Mouse (Mus musculus) intestine, embryonic 14.5 days (tissue): ENCODE results near the gene Rpsa. TPM values are rescaled to one million over a fixed set of nuclear protein-coding genes. Genes with fewer than 3 reads are reported as not detected.

Experiments
- ATAC-seq: fragments of 200-750 bp; cut with Nextera tagmentation; replicated peaks from 2 replicates; pipeline ENCODE4 v1.8.0; 2017; ENCODE audit warnings: low read depth, moderate number of reproducible peaks, moderate TSS enrichment, moderate library complexity; ENCODE audit not compliant: low FRiP score, low TSS enrichment
- DNase-seq: peaks from one replicate; pipeline ENCODE4 v3.0.0-alpha.2; 2018; ENCODE audit warnings: low spot score
- H3K27ac ChIP-seq: fragments of 300-500 bp; sonication (generic); 2 replicates; pipeline ENCODE4 v1.5.1; 2014; ENCODE audit warnings: low read depth, mild to moderate bottlenecking, control low read depth
- H3K27me3 ChIP-seq: fragments of 300-500 bp; sonication (generic); replicated peaks from 2 replicates; pipeline ENCODE4 v1.6.1; 2014; ENCODE audit warnings: low read length, control low read depth; ENCODE audit not compliant: control insufficient read depth, insufficient read depth
- H3K36me3 ChIP-seq: fragments of 300-500 bp; sonication (generic); 2 replicates; pipeline ENCODE4 v1.6.1; 2014; ENCODE audit warnings: low read length, control low read depth; ENCODE audit not compliant: control insufficient read depth, insufficient read depth
- H3K4me1 ChIP-seq: fragments of 300-500 bp; sonication (generic); replicated peaks from 2 replicates; pipeline ENCODE4 v1.6.1; 2014; ENCODE audit warnings: low read length, control low read depth, mixed read lengths; ENCODE audit not compliant: control insufficient read depth, insufficient read depth
- H3K4me2 ChIP-seq: fragments of 300-500 bp; sonication (generic); 2 replicates; pipeline ENCODE4 v1.6.1; 2014; ENCODE audit warnings: low read length
- H3K4me3 ChIP-seq: fragments of 300-500 bp; sonication (generic); 2 replicates; pipeline ENCODE4 v1.5.1; 2014; ENCODE audit warnings: low read depth, low read length, control low read depth, mixed read lengths
- H3K9ac ChIP-seq: fragments of 300-500 bp; sonication (generic); 2 replicates; pipeline ENCODE4 v1.6.1; 2014; ENCODE audit warnings: mild to moderate bottlenecking, low read length
- H3K9me3 ChIP-seq: fragments of 300-500 bp; sonication (generic); 2 replicates; pipeline ENCODE4 v1.6.1; 2016; ENCODE audit warnings: low read length, control low read depth; ENCODE audit not compliant: control insufficient read depth
- WGBS: fragments of 180-500 bp; shearing (Covaris S2); extraction: QIAGEN DNeasy Blood & Tissue Kit; methylation state at CpG from one replicate; pipeline ENCODE4 v1.1.7; 2014; 5-methylcytosine and 5-hydroxymethylcytosine counted together
- polyA plus RNA-seq: library from polyadenylated mRNA; unstranded; fragments of >200 nt; fragmentation: Nextera tagmentation; extraction: Ambion mirVana; gene quantifications from 2 replicates; pipeline ENCODE4 v1.2.1, GENCODE M21; 2014

Gene Rpsa
- polyA plus RNA-seq, 1 experiment from 2014 or later = 2,220 TPM

- ATAC-seq (no peak), DNase-seq (no peak)
- Histone ChIP-seq H3K36me3 (no peaks in the 10 kb centered on the region), H3K4me3 (no peak overlapping the region), H3K4me1 (no peaks in the 10 kb centered on the region), H3K27ac (no peak overlapping the region), H3K9me3 (no peaks in the 10 kb centered on the region), H3K9ac (no peak overlapping the region), H3K27me3 (no peaks in the 10 kb centered on the region), H3K4me2 (no peak overlapping the region)
- WGBS = 82% methylated on average over 9 of the region's 9 CpGs
These were observed 43.1 kb upstream of the Rpsa start for GRCm38 (mm10) chr9:120084406-120084805.

- no peak for ATAC-seq
- H3K4me3 ChIP-seq = no peak overlapping the region
- no peaks in the 10 kb centered on the region for H3K27me3 ChIP-seq
- WGBS = 87% methylated on average over 7 of the region's 7 CpGs
- no peak overlapping the region for H3K4me2 ChIP-seq
- H3K27ac ChIP-seq = no peak overlapping the region
- no peak for DNase-seq
- H3K36me3 ChIP-seq = no peaks in the 10 kb centered on the region
- H3K9ac ChIP-seq = no peak overlapping the region
- H3K4me1 ChIP-seq = no peaks in the 10 kb centered on the region
- H3K9me3 ChIP-seq = no peaks in the 10 kb centered on the region
These were observed 38.4 kb upstream of the Rpsa start for GRCm38 (mm10) chr9:120089125-120089524.

- Histone ChIP-seq H3K27ac (no peak overlapping the region), H3K9ac (no peak overlapping the region), H3K9me3 (no peaks in the 10 kb centered on the region), H3K4me3 (no peak overlapping the region), H3K36me3 (no peaks in the 10 kb centered on the region), H3K4me1 (no peaks in the 10 kb centered on the region), H3K4me2 (no peak overlapping the region), H3K27me3 (no peaks in the 10 kb centered on the region)
- no peak for DNase-seq
- WGBS = 87% methylated on average over 10 of the region's 10 CpGs
- ATAC-seq = no peak
These were observed 36.4 kb upstream of the Rpsa start for GRCm38 (mm10) chr9:120091086-120091485.

- H3K4me1 ChIP-seq = no peaks in the 10 kb centered on the region
- no peak within 1 kb of the TSS for H3K4me2 ChIP-seq
- H3K36me3 ChIP-seq = no peaks in the 10 kb centered on the region
- DNase-seq (no peak), ATAC-seq (no peak)
- H3K4me3 ChIP-seq = no peak within 1 kb of the TSS
- no peak within 1 kb of the TSS for H3K9ac ChIP-seq
- H3K9me3 ChIP-seq = no peaks in the 10 kb centered on the region
- 72% methylated on average over 5 of the region's 5 CpGs for WGBS
- H3K27ac ChIP-seq = no peak within 1 kb of the TSS
- no peaks in the 10 kb centered on the region for H3K27me3 ChIP-seq
These were observed 35.7 kb upstream of the Rpsa start, which contains the start of gene Ccr8 for GRCm38 (mm10) chr9:120091696-120092238. Ccr8 (plus strand) TSS chr9:120092114.

- DNase-seq (no peak), ATAC-seq (no peak)
- Histone ChIP-seq H3K27ac (no peak overlapping the region), H3K27me3 (no peaks in the 10 kb centered on the region), H3K4me3 (no peak overlapping the region), H3K4me1 (no peaks in the 10 kb centered on the region), H3K4me2 (no peak overlapping the region), H3K9me3 (no peaks in the 10 kb centered on the region), H3K36me3 (no peaks in the 10 kb centered on the region), H3K9ac (no peak overlapping the region)
- 87% methylated on average over 13 of the region's 13 CpGs for WGBS
These were observed 33.8 kb upstream of the Rpsa start for GRCm38 (mm10) chr9:120093701-120094100.

- ATAC-seq (no peak), DNase-seq (no peak)
- Histone ChIP-seq H3K4me1 (no peaks in the 10 kb centered on the region), H3K9me3 (no peaks in the 10 kb centered on the region), H3K27ac (no peak overlapping the region), H3K4me2 (no peak overlapping the region), H3K4me3 (no peak overlapping the region), H3K36me3 (no peaks in the 10 kb centered on the region), H3K9ac (no peak overlapping the region), H3K27me3 (no peaks in the 10 kb centered on the region)
- 73% methylated on average over 7 of the region's 7 CpGs for WGBS
These were observed 31.6 kb upstream of the Rpsa start for GRCm38 (mm10) chr9:120095886-120096285.

GRCm38 (mm10) chr9:120098682-120099081, 28.8 kb upstream of the Rpsa start:
- 21% methylated on average over 7 of the region's 7 CpGs for WGBS
- no peaks in the 10 kb centered on the region for H3K36me3 ChIP-seq
- no peak overlapping the region for H3K27ac ChIP-seq
- H3K4me1 ChIP-seq = no peaks in the 10 kb centered on the region
- H3K9ac ChIP-seq = no peak overlapping the region
- no peaks in the 10 kb centered on the region for H3K27me3 ChIP-seq
- H3K4me3 ChIP-seq = no peak overlapping the region
- DNase-seq = peak; percentile 81
- H3K4me2 ChIP-seq = no peak overlapping the region
- ATAC-seq = no peak
- H3K9me3 ChIP-seq = no peaks in the 10 kb centered on the region

- no peak overlapping the region for H3K27ac ChIP-seq
- 87% methylated on average over 8 of the region's 8 CpGs for WGBS
- H3K9ac ChIP-seq = no peak overlapping the region
- ATAC-seq = no peak
- no peaks in the 10 kb centered on the region for H3K9me3 ChIP-seq
- H3K4me1 ChIP-seq = no peaks in the 10 kb centered on the region
- no peaks in the 10 kb centered on the region for H3K27me3 ChIP-seq
- no peak for DNase-seq
- H3K4me3 ChIP-seq = no peak overlapping the region
- no peaks in the 10 kb centered on the region for H3K36me3 ChIP-seq
- no peak overlapping the region for H3K4me2 ChIP-seq
These were observed 28.2 kb upstream of the Rpsa start for GRCm38 (mm10) chr9:120099304-120099703.

GRCm38 (mm10) chr9:120101165-120101564, 26.3 kb upstream of the Rpsa start:
- 88% methylated on average over 2 of the region's 2 CpGs for WGBS
- no peak for ATAC-seq
- no peak overlapping the region for H3K27ac ChIP-seq

More at GRCm38 (mm10) chr9:120101165-120101564, 26.3 kb upstream of the Rpsa start:
- Histone ChIP-seq H3K4me2 (no peak overlapping the region), H3K9me3 (no peaks in the 10 kb centered on the region), H3K9ac (no peak overlapping the region), H3K4me3 (no peak overlapping the region), H3K27me3 (no peaks in the 10 kb centered on the region), H3K4me1 (no peaks in the 10 kb centered on the region), H3K36me3 (no peaks in the 10 kb centered on the region)
- no peak for DNase-seq
